Mouse (Mus musculus): Measurements from ENCODE around the gene Dennd5b.

DNA sequence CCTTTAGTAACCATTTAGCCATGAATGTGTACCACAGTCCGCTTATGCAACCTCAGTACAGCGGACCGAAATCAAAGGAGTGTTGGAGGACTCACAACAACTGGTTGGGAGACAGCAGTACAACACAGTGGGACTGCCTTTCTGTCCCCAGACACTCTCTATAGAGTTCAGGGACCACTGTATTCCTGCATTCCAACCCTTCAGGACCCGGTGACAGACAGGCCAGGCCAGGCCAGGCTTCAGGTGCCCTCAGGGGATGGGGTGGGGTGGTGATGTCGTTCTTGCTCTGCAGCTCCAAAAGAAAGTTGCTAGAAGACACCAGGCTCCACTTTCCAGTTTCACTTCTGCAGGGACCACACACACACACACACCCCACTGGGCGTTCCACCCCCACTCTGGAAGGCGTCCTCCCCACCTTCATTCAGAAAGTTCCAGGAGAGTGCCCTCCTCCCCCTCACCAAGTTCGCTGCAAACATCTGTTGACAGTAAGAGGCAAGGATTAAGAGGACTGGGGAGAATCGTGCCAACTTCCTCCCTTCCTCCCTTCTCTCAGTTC is 130.0 kb downstream of the Dennd5b start:
- TF ChIP-seq EP300 (IDR thresholded peaks at IDR 0.05; ENCODE audit: insufficient read depth, low read depth, low read length) (no peak), CTCF (IDR thresholded peaks at IDR 0.05) (no peak), POLR2A (IDR thresholded peaks at IDR 0.05; ENCODE audit: insufficient read depth, low read depth, low read length) (no peak)
